11 mouse cellular contexts compared by ENCODE assay signal in genomic region chr2:126499730-126500129, GRCm38 (mm10). TPM values are rescaled to one million over a fixed set of nuclear protein-coding genes. Genes with fewer than 3 reads are reported as not detected.
DNase-seq lines count a peak whose midpoint lies in the region; ATAC-seq and TF ChIP-seq lines count a peak whose summit lies in the region.
"Had no signal": no experiment of that assay in that cellular context is flagged by ENCODE, and none has a peak within 500 bp of the region (broad histone marks: within the 10 kb centered on the region; RNA-seq: fewer than 3 reads in every experiment).

No protein-coding gene starts in this region.

- H3K27me3 ChIP-seq in liver, embryonic 12.5 days (replicated peaks), result no peaks in the 10 kb centered on the region
- no peaks in the 10 kb centered on the region for H3K27me3 ChIP-seq in stomach, postnatal 0 days (ENCODE audit: control insufficient read depth, insufficient read depth, low read length)
- H3K27me3 ChIP-seq: stomach, embryonic 15.5 days had no signal

- WGBS in liver, embryonic 12.5 days (ENCODE audit: insufficient replicate concordance), result 33% methylated on average over 8 of the region's 8 CpGs
- WGBS in bone marrow, adult 2 months, result 4% methylated on average over 8 of the region's 8 CpGs
- 5% methylated on average over 5 of the region's 8 CpGs for WGBS in macrophage (ENCODE audit: missing documents)
- 75% methylated on average over 8 of the region's 8 CpGs for WGBS in stomach, postnatal 0 days

- no peak overlapping the region for H3K4me3 ChIP-seq in liver, embryonic 12.5 days
- peak overlapping the region; percentile 94 for H3K4me3 ChIP-seq in bone marrow, adult 2 months (replicated peaks; ENCODE audit: control insufficient read depth, low read depth, low read length)
- peak overlapping the region; percentile 48 for H3K4me3 ChIP-seq in macrophage (ENCODE audit: inconsistent target)
- H3K4me3 ChIP-seq in stomach, postnatal 0 days (ENCODE audit: low read depth, low read length), result no peak overlapping the region
- H3K4me3 ChIP-seq: midbrain, embryonic 10.5 days; stomach, embryonic 15.5 days had no signal

- H3K9ac ChIP-seq in liver, embryonic 12.5 days, result no peak overlapping the region
- no peak overlapping the region for H3K9ac ChIP-seq in stomach, postnatal 0 days (ENCODE audit: low read length)
- H3K9ac ChIP-seq: stomach, embryonic 15.5 days had no signal

- no peak for TF ChIP-seq POLR2A in bone marrow, adult 2 months (IDR thresholded peaks at IDR 0.05; ENCODE audit: borderline replicate concordance, control insufficient read depth, low read depth, low read length)

- H3K4me1 ChIP-seq in liver, embryonic 12.5 days, result no peaks in the 10 kb centered on the region
- H3K4me1 ChIP-seq in bone marrow, adult 2 months (ENCODE audit: control insufficient read depth, insufficient read depth, low read length), result peaks cover 7% of the 10 kb centered on the region; the same call in 1 of the 2 replicates
- H3K4me1 ChIP-seq in stomach, postnatal 0 days (replicated peaks; ENCODE audit: control insufficient read depth, insufficient read depth), result no peaks in the 10 kb centered on the region
- H3K4me1 ChIP-seq: midbrain, embryonic 10.5 days; stomach, embryonic 15.5 days had no signal

- no peaks in the 10 kb centered on the region for H3K36me3 ChIP-seq in liver, embryonic 12.5 days
- no peaks in the 10 kb centered on the region for H3K36me3 ChIP-seq in macrophage (ENCODE audit: inconsistent target)
- H3K36me3 ChIP-seq in stomach, postnatal 0 days (ENCODE audit: control insufficient read depth, insufficient read depth, low read length), result no peaks in the 10 kb centered on the region
- H3K36me3 ChIP-seq: midbrain, embryonic 10.5 days; stomach, embryonic 15.5 days had no signal

- no peaks in the 10 kb centered on the region for H3K9me3 ChIP-seq in liver, embryonic 12.5 days (replicated peaks)
- H3K9me3 ChIP-seq in stomach, postnatal 0 days (ENCODE audit: control insufficient read depth, low read length), result no peaks in the 10 kb centered on the region
- H3K9me3 ChIP-seq: midbrain, embryonic 10.5 days; stomach, embryonic 15.5 days had no signal

- no peak overlapping the region for H3K4me2 ChIP-seq in liver, embryonic 12.5 days
- no peak overlapping the region for H3K4me2 ChIP-seq in stomach, postnatal 0 days (replicated peaks; ENCODE audit: low read depth)
- H3K4me2 ChIP-seq: stomach, embryonic 15.5 days had no signal

- TF ChIP-seq CTCF in bone marrow, adult 2 months (IDR thresholded peaks at IDR 0.05; ENCODE audit: control insufficient read depth, insufficient read depth, low read length), result no peak
- no peak for TF ChIP-seq CTCF in stomach, postnatal 0 days (IDR thresholded peaks at IDR 0.05; ENCODE audit: low read depth)

- no peak for TF ChIP-seq EP300 in stomach, postnatal 0 days (optimal IDR thresholded peaks at IDR 0.05)

- no peak overlapping the region for H3K27ac ChIP-seq in liver, embryonic 12.5 days
- H3K27ac ChIP-seq in bone marrow, adult 2 months (ENCODE audit: control insufficient read depth, insufficient read depth, low read depth, low read length, poor library complexity), result peak overlapping the region; percentile 86
- peak overlapping the region; percentile 87 for H3K27ac ChIP-seq in macrophage
- no peak overlapping the region for H3K27ac ChIP-seq in stomach, postnatal 0 days (replicated peaks)
- H3K27ac ChIP-seq: midbrain, embryonic 10.5 days; stomach, embryonic 15.5 days had no signal

- peak; percentile 17 for DNase-seq in liver
- peak; percentile 51 for DNase-seq in thymus, postnatal 25 days
- DNase-seq in frontal cortex, postnatal 10 days (ENCODE audit: low spot score in 2 of 2), result no peak
- DNase-seq in stomach, postnatal 0 days (ENCODE audit: low spot score), result no peak
- DNase-seq: adrenal gland, postnatal 25 days; cerebellum, postnatal 14 days had no signal

- ATAC-seq in liver, embryonic 12.5 days, result no peak
- ATAC-seq in stomach, postnatal 0 days (ENCODE audit: low FRiP score, low TSS enrichment), result no peak

- H3K79me2 ChIP-seq in macrophage (ENCODE audit: inconsistent target), result peaks cover 22% of the 10 kb centered on the region; the same call in 1 of the 2 replicates

RNA-seq across cellular contexts. Expression of gene Atp8b4, which starts 0.7 kb away (rescaled TPM):
- 2.2 and 2.5 TPM in 2 replicates for polyA plus RNA-seq in liver, embryonic 12.5 days (2016; fragmentation: Nextera tagmentation; extraction: Ambion mirVana)
- 8.3 and 25.1 TPM in 2 replicates for polyA plus RNA-seq in bone marrow, adult 2 months (2011; ENCODE audit: insufficient read depth, insufficient read length, low replicate concordance, missing spikeins)
- total RNA-seq in macrophage (2018; cell fraction: chromatin; rRNA removed), result 100 to 1,000 TPM in 16 of 26 experiments, 10 to 100 TPM in 10; 50.5 to 292 (median 131) TPM
- total RNA-seq in macrophage (2018; cell fraction: cytosol; rRNA removed), result 10 to 100 TPM in 24 of 26 experiments, 1 to 10 TPM in 2; 9.9 to 42.6 (median 30.2) TPM
- total RNA-seq in macrophage (2018; cell fraction: nucleus; rRNA removed), result 100 to 1,000 TPM in 13 of 26 experiments, 10 to 100 TPM in 13; 40.9 to 193 (median 96.7) TPM
- polyA plus RNA-seq in macrophage (2018), result 21.2 to 41.0 TPM (median 29.4 TPM) in 3 replicates
- polyA plus RNA-seq in stomach, postnatal 0 days (2015; fragmentation: Nextera tagmentation; extraction: Ambion mirVana), result 0.07 TPM in 2 replicates

RNA-seq across cellular contexts. Expression of gene Slc27a2, which starts 52.5 kb away (rescaled TPM):
- polyA plus RNA-seq in liver, embryonic 12.5 days (2016; fragmentation: Nextera tagmentation; extraction: Ambion mirVana), result 53.1 and 56.3 TPM in 2 replicates
- 0.77 and 13.0 TPM in 2 replicates for polyA plus RNA-seq in bone marrow, adult 2 months (2011; ENCODE audit: insufficient read depth, insufficient read length, low replicate concordance, missing spikeins)
- total RNA-seq in macrophage (2018; cell fraction: chromatin; rRNA removed), result not detected
- total RNA-seq in macrophage (2018; cell fraction: cytosol; rRNA removed), result not detected
- total RNA-seq in macrophage (2018; cell fraction: nucleus; rRNA removed), result not detected
- polyA plus RNA-seq in macrophage (2018), result not detected in 3 replicates
- polyA plus RNA-seq in stomach, postnatal 0 days (2015; fragmentation: Nextera tagmentation; extraction: Ambion mirVana), result 1.1 and 2.4 TPM in 2 replicates

Comparison
In these comparisons a context has a peak if more than half of its experiments do, and no peak if none do; other contexts are left out.
1. DNase-seq: peak in liver (single experiment) and thymus, postnatal 25 days (single experiment); none in frontal cortex, postnatal 10 days (0 of 2) and stomach, postnatal 0 days (single experiment).
2. H3K27ac ChIP-seq: peak in bone marrow, adult 2 months (single experiment) and macrophage (single experiment); none in liver, embryonic 12.5 days (single experiment) and stomach, postnatal 0 days (single experiment).
3. H3K4me3 ChIP-seq: peak in bone marrow, adult 2 months (single experiment) and macrophage (single experiment); none in liver, embryonic 12.5 days (single experiment) and stomach, postnatal 0 days (single experiment).